Comparison of ENCODE assay signal across 25 mouse cellular contexts in the genomic region with DNA sequence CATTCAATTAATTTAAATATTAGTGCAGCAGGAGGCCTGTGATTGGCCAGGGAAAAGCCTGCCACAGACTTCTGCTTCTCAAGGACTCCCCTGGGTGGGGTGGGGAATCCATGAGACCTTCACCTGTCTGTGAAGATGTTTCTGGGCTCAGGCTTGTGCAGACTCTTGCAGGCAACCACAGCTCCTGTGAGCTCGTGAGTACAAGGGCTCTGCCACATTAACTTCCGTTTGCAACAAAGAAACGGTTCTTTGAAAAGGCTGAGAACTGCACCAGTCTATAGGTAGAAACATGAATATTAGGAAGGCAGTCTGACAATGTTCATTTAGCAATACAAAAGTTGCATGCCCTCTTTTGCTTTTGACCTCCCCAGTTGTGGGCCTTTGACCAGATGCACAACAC. TPM values are rescaled to one million over a fixed set of nuclear protein-coding genes. Genes with fewer than 3 reads are reported as not detected.
"Had no signal": no experiment of that assay in that cellular context is flagged by ENCODE, and none has a peak within 500 bp of the region (broad histone marks: within the 10 kb centered on the region; RNA-seq: fewer than 3 reads in every experiment).

No protein-coding gene starts in this region.

- ATAC-seq: intestine, postnatal 0 days; liver, embryonic 12.5 days; midbrain, embryonic 15.5 days had no signal

- H3K4me3 ChIP-seq: layer of hippocampus, adult 2 months; limb, embryonic 10.5 days; limb, embryonic 13.5 days; liver, embryonic 12.5 days; liver, embryonic 15.5 days; lung, embryonic 15.5 days; megakaryocyte, embryonic 14.5 days; midbrain, embryonic 10.5 days; midbrain, embryonic 15.5 days; neural tube, embryonic 13.5 days; stomach, embryonic 15.5 days had no signal

- H3K4me1 ChIP-seq: limb, embryonic 10.5 days; limb, embryonic 13.5 days; liver, embryonic 12.5 days; liver, embryonic 15.5 days; lung, embryonic 15.5 days; midbrain, embryonic 15.5 days; neural tube, embryonic 13.5 days; stomach, embryonic 15.5 days had no signal

- H3K36me3 ChIP-seq: limb, embryonic 10.5 days; limb, embryonic 13.5 days; liver, embryonic 12.5 days; liver, embryonic 15.5 days; lung, embryonic 15.5 days; midbrain, embryonic 10.5 days; midbrain, embryonic 15.5 days; neural tube, embryonic 13.5 days; stomach, embryonic 15.5 days had no signal

- H3K27ac ChIP-seq: kidney, postnatal 0 days; layer of hippocampus, adult 2 months; limb, embryonic 10.5 days; limb, embryonic 13.5 days; liver, embryonic 12.5 days; liver, embryonic 15.5 days; lung, embryonic 15.5 days; midbrain, embryonic 10.5 days; midbrain, embryonic 15.5 days; neural tube, embryonic 13.5 days; stomach, embryonic 15.5 days had no signal

- DNase-seq: kidney, adult 2 months; kidney, postnatal 25 days; layer of hippocampus, adult 9-11 months; liver; lung, adult 18-20 months; lung, postnatal 10 days; lung, postnatal 36 days; retina, postnatal 1 day; right cerebral cortex, postnatal 25 days; spleen, adult 18-20 months had no signal

- H3K27me3 ChIP-seq: limb, embryonic 13.5 days; liver, embryonic 12.5 days; liver, embryonic 15.5 days; lung, embryonic 15.5 days; midbrain, embryonic 15.5 days; neural tube, embryonic 13.5 days; stomach, embryonic 15.5 days had no signal

RNA-seq across cellular contexts. Expression of a gene that starts 13.7 kb away (rescaled TPM):
- polyA plus RNA-seq: kidney, embryonic 14.5 days; kidney, postnatal 0 days; limb, embryonic 10.5 days; liver, embryonic 12.5 days; midbrain, embryonic 10.5 days; midbrain, embryonic 15.5 days; neural tube, embryonic 13.5 days had no signal

RNA-seq across cellular contexts. Expression of a gene that starts 54.8 kb away (rescaled TPM):
- polyA plus RNA-seq: intestine, embryonic 14.5 days; kidney, embryonic 14.5 days; midbrain, embryonic 10.5 days; midbrain, embryonic 15.5 days had no signal
